Mouse (Mus musculus) olfactory bulb, adult 2 months (tissue): ENCODE measurements around the gene Tgfbr2. TPM values are rescaled to one million over a fixed set of nuclear protein-coding genes. Genes with fewer than 3 reads are reported as not detected.
"Not testable (repeated sequence)": the region's sequence is repeated elsewhere in the genome, so short reads cannot be mapped to it uniquely, and the experiment has no call there.

Experiments used
- H3K27ac ChIP-seq: fragments of 200-500 bp; 2 replicates; pipeline ENCODE4 v1.5.1; 2012; ENCODE audit warnings: low read depth, low read length; ENCODE audit not compliant: insufficient read depth
- H3K4me1 ChIP-seq: fragments of 200-500 bp; 2 replicates; pipeline ENCODE4 v1.6.1; 2012; ENCODE audit warnings: low read length; ENCODE audit not compliant: control insufficient read depth, insufficient read depth
- H3K4me3 ChIP-seq: fragments of 200-500 bp; 2 replicates; pipeline ENCODE4 v1.5.1; 2012; ENCODE audit warnings: mild to moderate bottlenecking, low read depth, low read length, moderate library complexity; ENCODE audit not compliant: insufficient read depth
- CTCF ChIP-seq: fragments of 200-500 bp; IDR thresholded peaks from 2 replicates; pipeline ENCODE4 v1.5.1; 2012; ENCODE audit warnings: low read depth, mild to moderate bottlenecking, low read length, moderate library complexity; ENCODE audit not compliant: insufficient read depth
- POLR2A ChIP-seq: fragments of 200-500 bp; IDR thresholded peaks from 2 replicates; pipeline ENCODE4 v1.6.1; 2012; ENCODE audit warnings: mild to moderate bottlenecking, low read depth, low read length, moderate library complexity; ENCODE audit not compliant: insufficient read depth
- WGBS: fragments of 180-500 bp; shearing (Covaris S2); methylation state at CpG from one replicate; pipeline ENCODE4 v1.1.7; 2018; 5-methylcytosine and 5-hydroxymethylcytosine counted together
- polyA plus RNA-seq: library from polyadenylated mRNA; stranded (reverse); fragments of >200 nt; gene quantifications from 2 replicates; pipeline ENCODE4 v1.2.4, GENCODE M21; 2012; ENCODE audit warnings: low replicate concordance; ENCODE audit not compliant: missing spikeins, insufficient read depth, insufficient read length

The Tgfbr2 gene
- polyA plus RNA-seq, 1 experiment, result not detected

- H3K4me1 ChIP-seq, result no peaks in the 10 kb centered on the region
- no peak for TF ChIP-seq CTCF
- no peak for TF ChIP-seq POLR2A
- H3K4me3 ChIP-seq, result no peak overlapping the region
- no peak overlapping the region for H3K27ac ChIP-seq
- 93% methylated on average over 12 of the region's 12 CpGs for WGBS
These were observed 90.7 kb downstream of the Tgfbr2 start for GRCm38 (mm10) chr9:116084324-116084931.

- TF ChIP-seq CTCF (no peak), POLR2A (no peak)
- no peaks in the 10 kb centered on the region for H3K4me1 ChIP-seq
- no peak overlapping the region for H3K4me3 ChIP-seq
- WGBS, result 80% methylated on average over 8 of the region's 8 CpGs
- no peak overlapping the region for H3K27ac ChIP-seq
These were observed 91.3 kb downstream of the Tgfbr2 start for GRCm38 (mm10) chr9:116083726-116084323.

- Histone ChIP-seq H3K27ac (no peak overlapping the region), H3K4me1 (no peaks in the 10 kb centered on the region), H3K4me3 (no peak overlapping the region)
- 86% methylated on average over 5 of the region's 5 CpGs for WGBS
- TF ChIP-seq POLR2A, result no peak
- TF ChIP-seq CTCF, result no peak
These were observed 91.9 kb downstream of the Tgfbr2 start for GRCm38 (mm10) chr9:116083300-116083699.

GRCm38 (mm10) chr9:116081781-116082180 is 93.4 kb downstream of the Tgfbr2 start:
- H3K4me3 ChIP-seq, result no peak overlapping the region
- 91% methylated on average over 4 of the region's 4 CpGs for WGBS
- no peaks in the 10 kb centered on the region for H3K4me1 ChIP-seq
- no peak for TF ChIP-seq CTCF
- no peak overlapping the region for H3K27ac ChIP-seq

GRCm38 (mm10) chr9:116077419-116077818 is 97.7 kb downstream of the Tgfbr2 start:
- H3K4me1 ChIP-seq, result no peaks in the 10 kb centered on the region
- 96% methylated on average over 2 of the region's 2 CpGs for WGBS
- TF ChIP-seq CTCF (no peak), POLR2A (no peak)
- H3K27ac ChIP-seq, result no peak overlapping the region
- no peak overlapping the region for H3K4me3 ChIP-seq

GRCm38 (mm10) chr9:116076946-116077345 is 98.2 kb downstream of the Tgfbr2 start:
- Histone ChIP-seq H3K27ac (no peak overlapping the region), H3K4me1 (no peaks in the 10 kb centered on the region), H3K4me3 (no peak overlapping the region)
- 89% methylated on average over 2 of the region's 2 CpGs for WGBS
- TF ChIP-seq POLR2A, result no peak
- TF ChIP-seq CTCF, result no peak

GRCm38 (mm10) chr9:116076163-116076562 is 99.0 kb downstream of the Tgfbr2 start:
- TF ChIP-seq CTCF (no peak), POLR2A (no peak)
- WGBS, result 86% methylated on average over 4 of the region's 4 CpGs

GRCm38 (mm10) chr9:116071561-116071960 is 103.6 kb downstream of the Tgfbr2 start:
- H3K4me1 ChIP-seq, H3K27ac ChIP-seq, H3K4me3 ChIP-seq: not testable (repeated sequence)
- WGBS, result 96% methylated on average over 1 of the region's 1 CpGs

More at GRCm38 (mm10) chr9:116076163-116076562, 99.0 kb downstream of the Tgfbr2 start:
- Histone ChIP-seq H3K4me1 (no peaks in the 10 kb centered on the region), H3K27ac (no peak overlapping the region), H3K4me3 (no peak overlapping the region)

- no peak for TF ChIP-seq CTCF
- TF ChIP-seq POLR2A, result no peak
- Histone ChIP-seq H3K27ac (no peak overlapping the region), H3K4me3 (no peak overlapping the region), H3K4me1 (0 out of 2 replicates have a peak, but pooled peaks cover 3% of the 10 kb centered on the region)
- 97% methylated on average over 17 of the region's 17 CpGs for WGBS
These were observed 110.4 kb downstream of the Tgfbr2 start for GRCm38 (mm10) chr9:116064774-116065173.

- no peak for TF ChIP-seq POLR2A
- TF ChIP-seq CTCF, result no peak
- H3K4me1 ChIP-seq, result no peaks in the 10 kb centered on the region
- 17% methylated on average over 4 of the region's 4 CpGs for WGBS
These were observed 114.5 kb downstream of the Tgfbr2 start for GRCm38 (mm10) chr9:116060691-116061090.

More at GRCm38 (mm10) chr9:116060691-116061090, 114.5 kb downstream of the Tgfbr2 start:
- no peak overlapping the region for H3K27ac ChIP-seq
- H3K4me3 ChIP-seq, result no peak overlapping the region
